Mouse (Mus musculus) adrenal gland, adult 2 months (tissue): Measurements from ENCODE around the gene Nxn. TPM values are rescaled to one million over a fixed set of nuclear protein-coding genes. Genes with fewer than 3 reads are reported as not detected.

ENCODE experiments used
- DNase-seq: peaks from one replicate; pipeline ENCODE4 v3.0.0; 2021
- polyA plus RNA-seq: library from polyadenylated mRNA; depleted of rRNA; stranded (reverse); fragments of >200 nt; gene quantifications from 2 replicates; pipeline ENCODE4 v1.2.3, GENCODE M21; 2012
- total RNA-seq, 2 experiments: library from RNA; stranded (reverse); gene quantifications; 2 replicates each; pipeline ENCODE4 v1.2.3; 2021

Gene Nxn
- total and polyA plus RNA-seq, 3 experiments = 21.5 to 31.6 (median 28.9) TPM

- no peak for DNase-seq
Measured at GRCm38 (mm10) chr11:76298457-76299000, 100.4 kb downstream of the Nxn start.

- peak; percentile 30 for DNase-seq
Measured at GRCm38 (mm10) chr11:76297252-76297651, 101.7 kb downstream of the Nxn start.

GRCm38 (mm10) chr11:76294836-76295235 lies 104.1 kb downstream of the Nxn start:
- DNase-seq = no peak

GRCm38 (mm10) chr11:76294078-76294477 lies 104.9 kb downstream of the Nxn start:
- DNase-seq = no peak

- peak; percentile 45 for DNase-seq
Measured at GRCm38 (mm10) chr11:76292831-76293230, 106.1 kb downstream of the Nxn start.

- DNase-seq = peak; percentile 83
Measured at GRCm38 (mm10) chr11:76292398-76292797, 106.5 kb downstream of the Nxn start.

- DNase-seq = no peak
Measured at GRCm38 (mm10) chr11:76291960-76292359, 107.0 kb downstream of the Nxn start.

- no peak for DNase-seq
Measured at GRCm38 (mm10) chr11:76290367-76290766, 108.6 kb downstream of the Nxn start.

GRCm38 (mm10) chr11:76288645-76289044 lies 110.3 kb downstream of the Nxn start:
- DNase-seq = no peak

- DNase-seq = no peak
Measured at GRCm38 (mm10) chr11:76287301-76287700, 111.6 kb downstream of the Nxn start.

- DNase-seq = no peak
Measured at GRCm38 (mm10) chr11:76286534-76287126, 112.3 kb downstream of the Nxn start.

GRCm38 (mm10) chr11:76285431-76286075 lies 113.4 kb downstream of the Nxn start:
- DNase-seq = peak; percentile 77

- peak; percentile 30 for DNase-seq
Measured at GRCm38 (mm10) chr11:76283841-76284240, 115.1 kb downstream of the Nxn start.

GRCm38 (mm10) chr11:76279971-76280370 lies 119.0 kb downstream of the Nxn start:
- no peak for DNase-seq

- no peak for DNase-seq
Measured at GRCm38 (mm10) chr11:76278960-76279852, 119.7 kb downstream of the Nxn start.

- no peak for DNase-seq
Measured at GRCm38 (mm10) chr11:76272440-76272839, 126.5 kb downstream of the Nxn start.

- no peak for DNase-seq
Measured at GRCm38 (mm10) chr11:76268521-76269065, 130.3 kb downstream of the Nxn start.

GRCm38 (mm10) chr11:76268001-76268459 lies 130.9 kb downstream of the Nxn start:
- no peak for DNase-seq

- DNase-seq = no peak
Measured at GRCm38 (mm10) chr11:76267550-76267949, 131.4 kb downstream of the Nxn start.

- DNase-seq = no peak
Measured at GRCm38 (mm10) chr11:76262611-76263351, 136.2 kb downstream of the Nxn start.

- no peak for DNase-seq
Measured at GRCm38 (mm10) chr11:76261224-76261623, 137.7 kb downstream of the Nxn start.
